Mouse (Mus musculus): Measurements from ENCODE around the gene Snx18. TPM values are rescaled to one million over a fixed set of nuclear protein-coding genes. Genes with fewer than 3 reads are reported as not detected.

Snx18 gene
- polyA plus RNA-seq, 1 experiment = not detected

DNA sequence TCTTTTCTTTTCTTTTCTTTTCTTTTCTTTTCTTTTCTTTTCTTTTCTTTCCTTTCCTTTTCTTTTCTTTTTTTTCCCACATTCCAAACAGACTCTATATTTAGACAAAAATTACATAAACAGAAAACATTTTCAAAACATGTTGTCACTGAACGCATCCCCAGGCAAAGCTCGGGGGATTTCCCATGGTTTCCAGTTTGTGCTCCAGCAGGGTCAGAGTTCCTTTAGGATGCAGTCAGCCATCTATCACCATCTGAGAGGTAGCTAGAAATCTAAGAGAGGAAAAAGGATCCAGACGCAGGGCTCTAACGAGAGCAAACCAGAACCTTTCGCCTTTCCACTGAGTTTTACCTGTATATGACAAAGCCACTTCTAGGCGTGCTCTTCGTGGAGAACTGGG lies 52.0 kb downstream of the Snx18 start:
- Histone ChIP-seq H3K4me3 (ENCODE audit: insufficient read depth, low read depth, low read length) (no peak overlapping the region), H3K27ac (ENCODE audit: insufficient read depth, low read depth, low read length) (no peak overlapping the region), H3K4me1 (ENCODE audit: control insufficient read depth, insufficient read depth, low read length) (no peaks in the 10 kb centered on the region)
- TF ChIP-seq POLR2A (IDR thresholded peaks at IDR 0.05; ENCODE audit: insufficient read depth, low read depth, low read length) = no peak
- 91% methylated on average over 7 of the region's 7 CpGs for WGBS

DNA sequence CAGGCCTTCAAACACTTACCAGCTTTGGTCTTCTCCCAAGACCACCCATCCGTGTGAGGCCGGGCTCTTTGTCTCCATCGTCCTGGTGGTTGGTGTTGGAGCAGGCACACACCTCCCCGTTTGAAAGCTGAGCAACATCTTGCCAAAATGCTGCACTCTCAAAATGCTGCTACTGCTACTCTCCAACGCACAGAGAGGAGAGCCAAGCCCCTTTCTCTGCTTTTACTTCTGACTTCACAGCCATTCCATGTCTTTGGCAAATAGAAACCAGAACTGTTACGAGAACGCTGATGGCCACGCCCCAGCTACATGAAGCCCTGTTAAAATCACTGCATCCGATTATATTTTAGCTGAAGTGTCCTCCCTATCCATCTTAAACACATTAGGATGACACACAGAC lies 58.7 kb downstream of the Snx18 start:
- Histone ChIP-seq H3K4me1 (ENCODE audit: control insufficient read depth, insufficient read depth, low read length) (no peaks in the 10 kb centered on the region), H3K4me3 (ENCODE audit: insufficient read depth, low read depth, low read length) (no peak overlapping the region), H3K27ac (ENCODE audit: insufficient read depth, low read depth, low read length) (no peak overlapping the region)
- TF ChIP-seq CTCF (IDR thresholded peaks at IDR 0.05; ENCODE audit: insufficient read depth, low read depth, low read length) = no peak
- no peak for TF ChIP-seq POLR2A (IDR thresholded peaks at IDR 0.05; ENCODE audit: insufficient read depth, low read depth, low read length)
- WGBS = 76% methylated on average over 9 of the region's 9 CpGs

DNA sequence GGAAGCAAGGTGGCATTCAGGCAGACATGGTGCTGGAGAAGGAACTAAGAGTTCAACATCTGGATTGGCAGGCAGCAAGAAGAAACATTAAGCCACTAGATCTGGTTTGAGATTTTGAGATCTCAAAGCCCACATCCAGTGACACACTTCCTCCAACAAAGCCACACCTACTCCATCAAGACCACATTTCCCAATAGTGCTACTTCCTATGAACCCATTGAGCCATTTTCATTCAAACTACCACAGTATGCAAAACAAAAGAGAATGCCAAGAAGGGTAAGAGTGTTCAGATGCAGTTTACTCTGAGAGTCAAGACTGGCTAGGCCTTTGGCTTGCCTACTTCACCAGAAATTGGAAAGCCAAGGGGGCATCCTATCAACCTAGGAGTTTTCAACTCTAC lies 61.8 kb downstream of the Snx18 start:
- H3K27ac ChIP-seq (ENCODE audit: insufficient read depth, low read depth, low read length) = no peak overlapping the region
- H3K4me3 ChIP-seq (ENCODE audit: insufficient read depth, low read depth, low read length) = no peak overlapping the region
- no peaks in the 10 kb centered on the region for H3K4me1 ChIP-seq (ENCODE audit: control insufficient read depth, insufficient read depth, low read length)
- no peak for TF ChIP-seq CTCF (IDR thresholded peaks at IDR 0.05; ENCODE audit: insufficient read depth, low read depth, low read length)

DNA sequence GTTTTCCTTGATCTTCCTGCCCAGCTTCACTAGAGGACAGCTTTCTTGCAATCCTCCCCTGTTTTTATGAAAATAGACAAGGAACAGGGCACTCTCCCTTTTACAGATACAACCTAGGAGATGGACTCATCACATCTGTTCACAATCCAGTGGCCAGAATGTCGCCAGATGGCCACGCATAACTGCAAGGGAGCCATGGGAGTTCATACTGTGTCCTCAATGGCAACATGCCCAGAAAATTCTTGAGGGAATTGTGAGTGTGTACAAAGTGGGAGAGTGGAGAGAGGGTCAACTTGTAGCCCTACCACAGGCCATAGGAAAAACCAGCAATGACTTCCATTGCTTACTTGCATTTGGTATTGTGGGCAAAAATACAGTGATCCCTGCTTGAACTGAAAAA lies 63.1 kb downstream of the Snx18 start:
- H3K4me1 ChIP-seq (ENCODE audit: control insufficient read depth, insufficient read depth, low read length) = no peaks in the 10 kb centered on the region
- TF ChIP-seq CTCF (IDR thresholded peaks at IDR 0.05; ENCODE audit: insufficient read depth, low read depth, low read length) = no peak
- TF ChIP-seq POLR2A (IDR thresholded peaks at IDR 0.05; ENCODE audit: insufficient read depth, low read depth, low read length) = no peak
- no peak overlapping the region for H3K4me3 ChIP-seq (ENCODE audit: insufficient read depth, low read depth, low read length)
- WGBS = 71% methylated on average over 2 of the region's 2 CpGs
- no peak overlapping the region for H3K27ac ChIP-seq (ENCODE audit: insufficient read depth, low read depth, low read length)

DNA sequence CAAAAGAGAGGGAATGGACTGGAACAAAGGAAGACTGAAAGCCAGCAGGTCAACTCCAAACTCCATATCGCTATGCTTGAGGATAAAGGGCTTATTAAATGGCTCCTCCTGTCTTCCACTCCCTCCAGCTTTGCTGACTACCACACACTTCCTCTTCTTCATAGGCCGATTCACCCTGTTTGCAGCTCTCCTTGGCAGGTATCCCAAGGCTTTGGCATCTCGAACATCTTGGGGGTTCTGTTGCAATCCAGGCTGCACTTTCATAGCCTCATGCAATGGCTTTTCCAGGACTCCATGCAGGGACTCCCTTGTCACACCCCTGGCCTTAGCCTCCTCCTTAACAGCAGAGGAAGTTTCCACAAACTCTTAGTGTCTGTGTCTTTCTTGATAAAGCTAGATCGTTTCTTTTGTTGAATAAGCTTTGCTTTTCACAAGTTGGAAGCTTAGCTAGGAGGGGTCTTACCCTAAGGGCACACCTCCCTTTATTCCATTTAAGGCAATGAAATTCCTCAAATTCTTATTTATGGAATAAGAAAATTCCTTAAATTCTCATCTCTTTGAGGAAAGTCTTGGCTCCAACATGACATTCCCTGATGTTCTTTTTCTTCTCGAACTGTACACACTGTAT lies 64.6 kb downstream of the Snx18 start:
- Histone ChIP-seq H3K4me1 (ENCODE audit: control insufficient read depth, insufficient read depth, low read length) (no peaks in the 10 kb centered on the region), H3K4me3 (ENCODE audit: insufficient read depth, low read depth, low read length) (no peak overlapping the region), H3K27ac (ENCODE audit: insufficient read depth, low read depth, low read length) (no peak overlapping the region)
- WGBS = 74% methylated on average over 5 of the region's 5 CpGs
- no peak for TF ChIP-seq POLR2A (IDR thresholded peaks at IDR 0.05; ENCODE audit: insufficient read depth, low read depth, low read length)
- TF ChIP-seq CTCF (IDR thresholded peaks at IDR 0.05; ENCODE audit: insufficient read depth, low read depth, low read length) = no peak

- no peaks in the 10 kb centered on the region for H3K4me1 ChIP-seq (ENCODE audit: control insufficient read depth, insufficient read depth, low read length)
- no peak overlapping the region for H3K27ac ChIP-seq (ENCODE audit: insufficient read depth, low read depth, low read length)
- no peak for TF ChIP-seq POLR2A (IDR thresholded peaks at IDR 0.05; ENCODE audit: insufficient read depth, low read depth, low read length)
- TF ChIP-seq CTCF (IDR thresholded peaks at IDR 0.05; ENCODE audit: insufficient read depth, low read depth, low read length) = no peak
- no peak overlapping the region for H3K4me3 ChIP-seq (ENCODE audit: insufficient read depth, low read depth, low read length)
- WGBS = 80% methylated on average over 1 of the region's 1 CpGs
Measured at GRCm38 (mm10) chr13:113552341-113552740, 66.0 kb downstream of the Snx18 start.

GRCm38 (mm10) chr13:113550866-113551565 lies 67.3 kb downstream of the Snx18 start:
- no peak for TF ChIP-seq CTCF (IDR thresholded peaks at IDR 0.05; ENCODE audit: insufficient read depth, low read depth, low read length)
- no peak for TF ChIP-seq POLR2A (IDR thresholded peaks at IDR 0.05; ENCODE audit: insufficient read depth, low read depth, low read length)
- WGBS = 55% methylated on average over 8 of the region's 8 CpGs
- H3K4me1 ChIP-seq (ENCODE audit: control insufficient read depth, insufficient read depth, low read length) = no peaks in the 10 kb centered on the region
- no peak overlapping the region for H3K4me3 ChIP-seq (ENCODE audit: insufficient read depth, low read depth, low read length)
- no peak overlapping the region for H3K27ac ChIP-seq (ENCODE audit: insufficient read depth, low read depth, low read length)

- 86% methylated on average over 3 of the region's 3 CpGs for WGBS
- Histone ChIP-seq H3K4me1 (ENCODE audit: control insufficient read depth, insufficient read depth, low read length) (no peaks in the 10 kb centered on the region), H3K27ac (ENCODE audit: insufficient read depth, low read depth, low read length) (no peak overlapping the region), H3K4me3 (ENCODE audit: insufficient read depth, low read depth, low read length) (no peak overlapping the region)
- no peak for TF ChIP-seq CTCF (IDR thresholded peaks at IDR 0.05; ENCODE audit: insufficient read depth, low read depth, low read length)
- no peak for TF ChIP-seq POLR2A (IDR thresholded peaks at IDR 0.05; ENCODE audit: insufficient read depth, low read depth, low read length)
Measured at GRCm38 (mm10) chr13:113549021-113549420, 69.3 kb downstream of the Snx18 start.

GRCm38 (mm10) chr13:113547807-113548426 lies 70.4 kb downstream of the Snx18 start:
- WGBS = 94% methylated on average over 8 of the region's 8 CpGs
- Histone ChIP-seq H3K27ac (ENCODE audit: insufficient read depth, low read depth, low read length) (no peak overlapping the region), H3K4me1 (ENCODE audit: control insufficient read depth, insufficient read depth, low read length) (no peaks in the 10 kb centered on the region), H3K4me3 (ENCODE audit: insufficient read depth, low read depth, low read length) (no peak overlapping the region)
- no peak for TF ChIP-seq CTCF (IDR thresholded peaks at IDR 0.05; ENCODE audit: insufficient read depth, low read depth, low read length)
- no peak for TF ChIP-seq POLR2A (IDR thresholded peaks at IDR 0.05; ENCODE audit: insufficient read depth, low read depth, low read length)

Measured in olfactory bulb, adult 2 months (tissue).